Mouse (Mus musculus): Measurements from ENCODE around the gene Ddx3x.

DNA sequence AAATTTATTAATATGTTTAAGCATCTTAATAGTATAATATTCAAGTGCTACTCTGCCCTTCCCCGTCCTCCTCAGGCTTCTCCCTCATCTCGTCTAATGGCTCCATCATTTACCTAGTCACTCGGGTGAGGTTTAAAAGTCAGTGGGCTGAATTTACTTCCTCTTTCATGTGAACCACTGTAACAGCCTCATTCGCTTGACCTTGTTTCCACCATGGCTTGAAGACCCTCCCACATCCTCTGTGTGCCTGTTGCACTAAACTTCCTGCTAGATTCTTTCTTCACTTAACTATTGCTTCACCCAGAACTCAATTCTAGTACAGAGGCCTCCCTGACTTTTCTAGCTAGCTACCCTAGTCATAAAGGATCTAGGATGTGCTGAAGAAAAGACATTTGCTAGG is 30.6 kb downstream of the Ddx3x start:
- TF ChIP-seq TCF12 (IDR thresholded peaks at IDR 0.05; ENCODE audit: insufficient read depth, poor library complexity, severe bottlenecking): no peak
- no peak for TF ChIP-seq POLR2A (IDR thresholded peaks at IDR 0.05; ENCODE audit: insufficient read length, low read depth)
- TF ChIP-seq REST (IDR thresholded peaks at IDR 0.05; ENCODE audit: insufficient read depth, insufficient read length): no peak
- no peak for TF ChIP-seq POLR2AphosphoS2 (IDR thresholded peaks at IDR 0.05; ENCODE audit: insufficient read length, low read depth)
- no peak for TF ChIP-seq MYOG (IDR thresholded peaks at IDR 0.05; ENCODE audit: control insufficient read depth in 1 of 3, insufficient read depth in 1 of 3, insufficient read length in 2 of 3, low read depth in 2 of 3)

All from myocyte (in vitro differentiated cells).